Mouse (Mus musculus) kidney, embryonic 14.5 days (tissue): ENCODE results near the gene Kif12. TPM values are rescaled to one million over a fixed set of nuclear protein-coding genes. Genes with fewer than 3 reads are reported as not detected.
A peak's percentile ranks its signal among the peaks of the same experiment; 100 is the strongest.

ENCODE experiments used
- ATAC-seq: fragments of 200-750 bp; cut with Nextera tagmentation; 2 replicates; pipeline ENCODE4 v1.8.0; 2017; ENCODE audit warnings: moderate number of reproducible peaks, mild to moderate bottlenecking, moderate TSS enrichment, moderate library complexity; ENCODE audit not compliant: low FRiP score, low TSS enrichment
- H3K27ac ChIP-seq: fragments of 300-500 bp; sonication (generic); 2 replicates; pipeline ENCODE4 v1.5.1; 2014; ENCODE audit warnings: low read depth, mild to moderate bottlenecking, low read length, moderate library complexity, mixed read lengths
- H3K27me3 ChIP-seq: fragments of 300-500 bp; sonication (generic); 2 replicates; pipeline ENCODE4 v1.6.1; 2014; ENCODE audit warnings: mild to moderate bottlenecking, low read length; ENCODE audit not compliant: control insufficient read depth, insufficient read depth
- H3K36me3 ChIP-seq: fragments of 300-500 bp; sonication (generic); 2 replicates; pipeline ENCODE4 v1.6.1; 2014; ENCODE audit warnings: low read length, mixed read lengths; ENCODE audit not compliant: control insufficient read depth, insufficient read depth
- H3K4me1 ChIP-seq: fragments of 300-500 bp; sonication (generic); 2 replicates; pipeline ENCODE4 v1.6.1; 2014; ENCODE audit warnings: low read length, mixed read lengths; ENCODE audit not compliant: control insufficient read depth, insufficient read depth
- H3K4me2 ChIP-seq: fragments of 300-500 bp; sonication (generic); replicated peaks from 2 replicates; pipeline ENCODE4 v1.6.1; 2014; ENCODE audit warnings: low read depth, mild to moderate bottlenecking, low read length
- H3K4me3 ChIP-seq: fragments of 300-500 bp; sonication (generic); 2 replicates; pipeline ENCODE4 v1.5.1; 2014; ENCODE audit warnings: mild to moderate bottlenecking, low read length
- H3K9ac ChIP-seq: fragments of 300-500 bp; sonication (generic); 2 replicates; pipeline ENCODE4 v1.6.1; 2014; ENCODE audit warnings: low read depth, mild to moderate bottlenecking, low read length, moderate library complexity
- H3K9me3 ChIP-seq: fragments of 300-500 bp; sonication (generic); 2 replicates; pipeline ENCODE4 v1.6.1; 2016; ENCODE audit warnings: low read length; ENCODE audit not compliant: control insufficient read depth
- WGBS: fragments of 180-500 bp; shearing (Covaris S2); extraction: QIAGEN DNeasy Blood & Tissue Kit; methylation state at CpG from one replicate; pipeline ENCODE4 v1.1.7; 2014; 5-methylcytosine and 5-hydroxymethylcytosine counted together
- polyA plus RNA-seq: library from polyadenylated mRNA; unstranded; fragments of >200 nt; fragmentation: Nextera tagmentation; extraction: Ambion mirVana; gene quantifications from 2 replicates; pipeline ENCODE4 v1.2.1, GENCODE M21; 2014

Gene Kif12
- polyA plus RNA-seq, 1 experiment from 2014 or later: 70.3 TPM

DNA sequence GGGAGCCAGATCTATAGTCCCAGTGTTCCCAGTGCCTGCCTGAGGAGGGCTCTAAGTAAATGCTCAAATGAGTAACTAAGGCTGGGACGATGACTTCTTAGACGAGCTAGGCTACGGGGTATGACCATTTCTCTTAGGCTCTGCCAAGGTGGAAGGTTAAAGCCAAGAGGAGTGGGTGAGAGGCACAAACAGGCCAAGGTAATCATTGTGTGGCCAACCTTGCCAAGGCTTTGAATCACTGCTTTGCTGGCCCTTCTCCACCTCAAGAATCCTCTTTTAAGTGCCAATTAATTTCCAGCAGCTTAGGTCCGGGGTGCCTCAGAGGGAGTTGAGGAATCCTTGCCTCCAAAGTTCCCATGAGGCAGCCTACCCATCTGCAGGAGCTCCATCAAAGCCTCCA, 1.9 kb downstream of the Kif12 start:
- Histone ChIP-seq H3K27ac (no peak overlapping the region), H3K4me3 (peak overlapping the region; percentile 37), H3K4me1 (no peaks in the 10 kb centered on the region), H3K36me3 (no peaks in the 10 kb centered on the region), H3K4me2 (peak overlapping the region; percentile 49), H3K27me3 (no peaks in the 10 kb centered on the region; the same call in 1 of the 2 replicates), H3K9me3 (peaks cover 3% of the 10 kb centered on the region; the same call in 1 of the 2 replicates), H3K9ac (peak overlapping the region; percentile 53; the same call in 1 of the 2 replicates)
- 84% methylated on average over 4 of the region's 4 CpGs for WGBS
- ATAC-seq: no peak

GRCm38 (mm10) chr4:63166323-63166722, 5.6 kb downstream of the Kif12 start:
- no peaks in the 10 kb centered on the region for H3K9me3 ChIP-seq
- H3K9ac ChIP-seq: no peak overlapping the region
- H3K27me3 ChIP-seq: no peaks in the 10 kb centered on the region; the same call in 1 of the 2 replicates
- no peaks in the 10 kb centered on the region for H3K36me3 ChIP-seq
- peak overlapping the region; percentile 8; the same call in 1 of the 2 replicates for H3K27ac ChIP-seq
- H3K4me2 ChIP-seq: no peak overlapping the region
- WGBS: 79% methylated on average over 5 of the region's 5 CpGs
- no peaks in the 10 kb centered on the region for H3K4me1 ChIP-seq
- ATAC-seq: no peak
- H3K4me3 ChIP-seq: no peak overlapping the region

DNA sequence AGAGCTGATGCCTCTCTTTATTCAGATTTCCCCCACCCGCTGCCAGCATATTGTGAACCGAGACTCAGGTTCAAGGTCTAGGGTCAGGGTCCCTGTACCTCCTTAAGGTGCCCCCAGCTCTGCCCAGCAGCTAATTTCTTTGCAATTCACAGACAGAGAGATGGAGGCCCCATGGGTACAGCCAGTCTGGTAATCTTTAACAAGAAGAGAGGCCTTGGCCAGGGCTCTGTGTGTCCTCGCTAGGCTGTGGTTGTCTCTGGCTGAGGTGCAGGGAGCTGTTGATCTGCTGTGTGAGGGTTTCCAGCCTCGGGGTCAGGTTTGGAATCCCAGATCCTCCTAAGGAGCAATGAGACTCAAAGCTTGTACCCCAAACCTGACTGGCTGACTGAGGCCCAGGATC, 6.3 kb downstream of the Kif12 start:
- WGBS: 79% methylated on average over 4 of the region's 4 CpGs
- H3K36me3 ChIP-seq: no peaks in the 10 kb centered on the region
- no peak for ATAC-seq
- H3K4me3 ChIP-seq: no peak overlapping the region
- H3K27me3 ChIP-seq: no peaks in the 10 kb centered on the region; the same call in 1 of the 2 replicates
- no peak overlapping the region for H3K4me2 ChIP-seq
- no peak overlapping the region for H3K27ac ChIP-seq
- no peak overlapping the region for H3K9ac ChIP-seq
- no peaks in the 10 kb centered on the region for H3K9me3 ChIP-seq
- H3K4me1 ChIP-seq: no peaks in the 10 kb centered on the region

GRCm38 (mm10) chr4:63158961-63159592, 12.9 kb downstream of the Kif12 start:
- H3K27me3 ChIP-seq: no peaks in the 10 kb centered on the region
- H3K4me1 ChIP-seq: peaks cover 2% of the 10 kb centered on the region; the same call in 1 of the 2 replicates
- 19% methylated on average over 5 of the region's 5 CpGs for whole genome bisulfite sequencing

GRCm38 (mm10) chr4:63158192-63158591, 13.7 kb downstream of the Kif12 start:
- no peak for ATAC-seq
- Histone ChIP-seq H3K4me3 (no peak overlapping the region), H3K36me3 (no peaks in the 10 kb centered on the region), H3K27me3 (no peaks in the 10 kb centered on the region), H3K9me3 (no peaks in the 10 kb centered on the region), H3K4me1 (peaks cover 2% of the 10 kb centered on the region; the same call in 1 of the 2 replicates), H3K27ac (no peak overlapping the region), H3K9ac (no peak overlapping the region), H3K4me2 (no peak overlapping the region)
- WGBS: 83% methylated on average over 7 of the region's 7 CpGs

More at GRCm38 (mm10) chr4:63158961-63159592, 12.9 kb downstream of the Kif12 start:
- Histone ChIP-seq H3K27ac (peak overlapping the region; percentile 49; the same call in 1 of the 2 replicates), H3K36me3 (no peaks in the 10 kb centered on the region), H3K4me3 (no peak overlapping the region), H3K4me2 (no peak overlapping the region), H3K9me3 (no peaks in the 10 kb centered on the region), H3K9ac (no peak overlapping the region)
- peak; percentile 76 for ATAC-seq

- no peaks in the 10 kb centered on the region for H3K9me3 ChIP-seq
- H3K4me2 ChIP-seq: no peak overlapping the region
- no peak overlapping the region for H3K9ac ChIP-seq
- peak overlapping the region; percentile 70; the same call in 1 of the 2 replicates for H3K27ac ChIP-seq
- 36% methylated on average over 8 of the region's 8 CpGs for WGBS
- no peak overlapping the region for H3K4me3 ChIP-seq
- ATAC-seq: peak; percentile 73
- H3K27me3 ChIP-seq: no peaks in the 10 kb centered on the region
- H3K4me1 ChIP-seq: peaks cover 2% of the 10 kb centered on the region; the same call in 1 of the 2 replicates
- H3K36me3 ChIP-seq: no peaks in the 10 kb centered on the region
These were observed 15.0 kb downstream of the Kif12 start for GRCm38 (mm10) chr4:63156726-63157634.

GRCm38 (mm10) chr4:63155596-63155995, 16.3 kb downstream of the Kif12 start:
- Histone ChIP-seq H3K36me3 (no peaks in the 10 kb centered on the region), H3K4me3 (no peak overlapping the region), H3K27me3 (no peaks in the 10 kb centered on the region), H3K9me3 (no peaks in the 10 kb centered on the region), H3K4me1 (peaks cover 2% of the 10 kb centered on the region; the same call in 1 of the 2 replicates), H3K4me2 (no peak overlapping the region), H3K9ac (no peak overlapping the region), H3K27ac (no peak overlapping the region)
- ATAC-seq: no peak
- 61% methylated on average over 2 of the region's 2 CpGs for WGBS

GRCm38 (mm10) chr4:63154699-63155098, 17.2 kb downstream of the Kif12 start, which contains the start of gene Ambp:
TSS of gene Ambp (minus strand) at chr4:63154799.
- H3K9ac ChIP-seq: no peak within 1 kb of the TSS
- ATAC-seq: no peak
- H3K27ac ChIP-seq: no peak within 1 kb of the TSS
- H3K4me1 ChIP-seq: peaks cover 2% of the 10 kb centered on the region; the same call in 1 of the 2 replicates
- WGBS: 69% methylated on average over 5 of the region's 5 CpGs
- H3K9me3 ChIP-seq: no peaks in the 10 kb centered on the region
- no peaks in the 10 kb centered on the region for H3K36me3 ChIP-seq
- no peak within 1 kb of the TSS for H3K4me3 ChIP-seq
- H3K4me2 ChIP-seq: no peak within 1 kb of the TSS
- H3K27me3 ChIP-seq: no peaks in the 10 kb centered on the region
